Mouse (Mus musculus): ENCODE data around the gene Kcp. TPM values are rescaled to one million over a fixed set of nuclear protein-coding genes. Genes with fewer than 3 reads are reported as not detected.

Kcp gene
- polyA plus RNA-seq, 1 experiment = 3.1 TPM

GRCm38 (mm10) chr6:29467583-29468354 lies 40.0 kb downstream of the Kcp start, which contains the start of gene Atp6v1f:
Atp6v1f (plus strand) TSS chr6:29467718.
- Histone ChIP-seq H3K4me3 (ENCODE audit: control insufficient read depth, low read depth, low read length) (peak within 1 kb of the TSS; percentile 88), H3K36me3 (ENCODE audit: control insufficient read depth, insufficient read depth, low read length) (no peaks in the 10 kb centered on the region), H3K4me1 (ENCODE audit: control insufficient read depth, insufficient read depth, low read length) (no peaks in the 10 kb centered on the region), H3K27ac (ENCODE audit: control insufficient read depth, insufficient read depth, low read depth, low read length) (peak within 1 kb of the TSS; percentile 67), H3K27me3 (ENCODE audit: control insufficient read depth, insufficient read depth, low read length) (no peaks in the 10 kb centered on the region)
- TF ChIP-seq CTCF (IDR thresholded peaks at IDR 0.05; ENCODE audit: control insufficient read depth, insufficient read depth, insufficient replicate concordance, low read depth, low read length) (no peak), POLR2A (IDR thresholded peaks at IDR 0.05; ENCODE audit: control insufficient read depth, low read depth, low read length) (peak; percentile 60; the same call in 1 of the 2 replicates)

- no peak overlapping the region for H3K27ac ChIP-seq (ENCODE audit: control insufficient read depth, insufficient read depth, low read depth, low read length)
- H3K27me3 ChIP-seq (ENCODE audit: control insufficient read depth, insufficient read depth, low read length) = no peaks in the 10 kb centered on the region
- no peaks in the 10 kb centered on the region for H3K36me3 ChIP-seq (ENCODE audit: control insufficient read depth, insufficient read depth, low read length)
- H3K4me3 ChIP-seq (ENCODE audit: control insufficient read depth, low read depth, low read length) = no peak overlapping the region
- TF ChIP-seq POLR2A (IDR thresholded peaks at IDR 0.05; ENCODE audit: control insufficient read depth, low read depth, low read length) (no peak), CTCF (IDR thresholded peaks at IDR 0.05; ENCODE audit: control insufficient read depth, insufficient read depth, insufficient replicate concordance, low read depth, low read length) (no peak)
- H3K4me1 ChIP-seq (ENCODE audit: control insufficient read depth, insufficient read depth, low read length) = no peaks in the 10 kb centered on the region
These were observed 44.4 kb downstream of the Kcp start for GRCm38 (mm10) chr6:29463388-29463787.

- TF ChIP-seq CTCF (IDR thresholded peaks at IDR 0.05; ENCODE audit: control insufficient read depth, insufficient read depth, insufficient replicate concordance, low read depth, low read length) (no peak), POLR2A (IDR thresholded peaks at IDR 0.05; ENCODE audit: control insufficient read depth, low read depth, low read length) (no peak)
- Histone ChIP-seq H3K27me3 (ENCODE audit: control insufficient read depth, insufficient read depth, low read length) (no peaks in the 10 kb centered on the region), H3K4me1 (ENCODE audit: control insufficient read depth, insufficient read depth, low read length) (no peaks in the 10 kb centered on the region), H3K27ac (ENCODE audit: control insufficient read depth, insufficient read depth, low read depth, low read length) (no peak overlapping the region), H3K36me3 (ENCODE audit: control insufficient read depth, insufficient read depth, low read length) (no peaks in the 10 kb centered on the region), H3K4me3 (ENCODE audit: control insufficient read depth, low read depth, low read length) (no peak overlapping the region)
These were observed 46.2 kb downstream of the Kcp start for GRCm38 (mm10) chr6:29461502-29461901.

- Histone ChIP-seq H3K4me1 (ENCODE audit: control insufficient read depth, insufficient read depth, low read length) (no peaks in the 10 kb centered on the region), H3K27me3 (ENCODE audit: control insufficient read depth, insufficient read depth, low read length) (no peaks in the 10 kb centered on the region), H3K27ac (ENCODE audit: control insufficient read depth, insufficient read depth, low read depth, low read length) (no peak overlapping the region), H3K36me3 (ENCODE audit: control insufficient read depth, insufficient read depth, low read length) (no peaks in the 10 kb centered on the region), H3K4me3 (ENCODE audit: control insufficient read depth, low read depth, low read length) (no peak overlapping the region)
- TF ChIP-seq POLR2A (IDR thresholded peaks at IDR 0.05; ENCODE audit: control insufficient read depth, low read depth, low read length) (no peak), CTCF (IDR thresholded peaks at IDR 0.05; ENCODE audit: control insufficient read depth, insufficient read depth, insufficient replicate concordance, low read depth, low read length) (no peak)
These were observed 57.1 kb downstream of the Kcp start for GRCm38 (mm10) chr6:29450667-29451066.

- Histone ChIP-seq H3K27me3 (ENCODE audit: control insufficient read depth, insufficient read depth, low read length) (no peaks in the 10 kb centered on the region), H3K4me1 (ENCODE audit: control insufficient read depth, insufficient read depth, low read length) (no peaks in the 10 kb centered on the region), H3K27ac (ENCODE audit: control insufficient read depth, insufficient read depth, low read depth, low read length) (no peak overlapping the region), H3K36me3 (ENCODE audit: control insufficient read depth, insufficient read depth, low read length) (no peaks in the 10 kb centered on the region), H3K4me3 (ENCODE audit: control insufficient read depth, low read depth, low read length) (no peak overlapping the region)
- no peak for TF ChIP-seq CTCF (IDR thresholded peaks at IDR 0.05; ENCODE audit: control insufficient read depth, insufficient read depth, insufficient replicate concordance, low read depth, low read length)
- TF ChIP-seq POLR2A (IDR thresholded peaks at IDR 0.05; ENCODE audit: control insufficient read depth, low read depth, low read length) = no peak
These were observed 57.9 kb downstream of the Kcp start for GRCm38 (mm10) chr6:29449858-29450257.

- TF ChIP-seq CTCF (IDR thresholded peaks at IDR 0.05; ENCODE audit: control insufficient read depth, insufficient read depth, insufficient replicate concordance, low read depth, low read length) (no peak), POLR2A (IDR thresholded peaks at IDR 0.05; ENCODE audit: control insufficient read depth, low read depth, low read length) (no peak)
- H3K4me1 ChIP-seq (ENCODE audit: control insufficient read depth, insufficient read depth, low read length) = no peaks in the 10 kb centered on the region
- no peaks in the 10 kb centered on the region for H3K27me3 ChIP-seq (ENCODE audit: control insufficient read depth, insufficient read depth, low read length)
- H3K36me3 ChIP-seq (ENCODE audit: control insufficient read depth, insufficient read depth, low read length) = no peaks in the 10 kb centered on the region
- H3K27ac ChIP-seq (ENCODE audit: control insufficient read depth, insufficient read depth, low read depth, low read length) = no peak overlapping the region
- no peak overlapping the region for H3K4me3 ChIP-seq (ENCODE audit: control insufficient read depth, low read depth, low read length)
These were observed 62.4 kb downstream of the Kcp start for GRCm38 (mm10) chr6:29445354-29445753.

- Histone ChIP-seq H3K36me3 (ENCODE audit: control insufficient read depth, insufficient read depth, low read length) (no peaks in the 10 kb centered on the region), H3K27me3 (ENCODE audit: control insufficient read depth, insufficient read depth, low read length) (no peaks in the 10 kb centered on the region), H3K27ac (ENCODE audit: control insufficient read depth, insufficient read depth, low read depth, low read length) (no peak overlapping the region), H3K4me3 (ENCODE audit: control insufficient read depth, low read depth, low read length) (no peak overlapping the region), H3K4me1 (ENCODE audit: control insufficient read depth, insufficient read depth, low read length) (no peaks in the 10 kb centered on the region)
- no peak for TF ChIP-seq POLR2A (IDR thresholded peaks at IDR 0.05; ENCODE audit: control insufficient read depth, low read depth, low read length)
- TF ChIP-seq CTCF (IDR thresholded peaks at IDR 0.05; ENCODE audit: control insufficient read depth, insufficient read depth, insufficient replicate concordance, low read depth, low read length) = peak; percentile 68; the same call in 1 of the 2 replicates
These were observed 63.0 kb downstream of the Kcp start for GRCm38 (mm10) chr6:29444773-29445172.
